Mouse (Mus musculus) hindbrain, embryonic 12.5 days (tissue): ENCODE results near the gene Usp6nl. TPM values are rescaled to one million over a fixed set of nuclear protein-coding genes. Genes with fewer than 3 reads are reported as not detected.
A peak's percentile ranks its signal among the peaks of the same experiment; 100 is the strongest.

Source experiments
- ATAC-seq: fragments of 200-750 bp; cut with Nextera tagmentation; 2 replicates; pipeline ENCODE4 v1.8.0; 2017; ENCODE audit warnings: moderate TSS enrichment; ENCODE audit not compliant: low FRiP score
- H3K27ac ChIP-seq: fragments of 300-500 bp; sonication (generic); 2 replicates; pipeline ENCODE4 v1.5.1; 2016; ENCODE audit warnings: mild to moderate bottlenecking
- H3K27me3 ChIP-seq: fragments of 300-500 bp; sonication (generic); 2 replicates; pipeline ENCODE4 v1.6.1; 2016; ENCODE audit warnings: mild to moderate bottlenecking
- H3K36me3 ChIP-seq: fragments of 300-500 bp; sonication (generic); 2 replicates; pipeline ENCODE4 v1.6.1; 2016; ENCODE audit warnings: mild to moderate bottlenecking
- H3K4me1 ChIP-seq: fragments of 300-500 bp; sonication (generic); 2 replicates; pipeline ENCODE4 v1.6.1; 2016
- H3K4me2 ChIP-seq: fragments of 300-500 bp; sonication (generic); replicated peaks from 2 replicates; pipeline ENCODE4 v1.6.1; 2016; ENCODE audit warnings: mild to moderate bottlenecking
- H3K4me3 ChIP-seq: fragments of 300-500 bp; sonication (generic); 2 replicates; pipeline ENCODE4 v1.5.1; 2016; ENCODE audit warnings: mild to moderate bottlenecking
- H3K9ac ChIP-seq: fragments of 300-500 bp; sonication (generic); 2 replicates; pipeline ENCODE4 v1.6.1; 2016; ENCODE audit warnings: mild to moderate bottlenecking, moderate library complexity
- H3K9me3 ChIP-seq: fragments of 300-500 bp; sonication (generic); replicated peaks from 2 replicates; pipeline ENCODE4 v1.6.1; 2016; ENCODE audit warnings: mild to moderate bottlenecking
- WGBS: fragments of 180-500 bp; shearing (Covaris S2); methylation state at CpG from one replicate; pipeline ENCODE4 v1.1.7; 2016; 5-methylcytosine and 5-hydroxymethylcytosine counted together
- polyA plus RNA-seq: library from polyadenylated mRNA; unstranded; fragments of >200 nt; fragmentation: Nextera tagmentation; extraction: Ambion mirVana; gene quantifications from 2 replicates; pipeline ENCODE4 v1.2.1, GENCODE M21; 2016

The Usp6nl gene
- 15.6 and 16.3 TPM in 2 replicates for polyA plus RNA-seq

GRCm38 (mm10) chr2:6322376-6322901, at the start of gene Usp6nl:
Gene Usp6nl (plus strand): TSS chr2:6322667.
- H3K27ac ChIP-seq = peak within 1 kb of the TSS; percentile 98
- peak; percentile 88 for ATAC-seq
- peak within 1 kb of the TSS; percentile 63 for H3K4me2 ChIP-seq
- WGBS = under 1% methylated on average over 73 of the region's 75 CpGs
- no peaks in the 10 kb centered on the region for H3K9me3 ChIP-seq
- peak within 1 kb of the TSS; percentile 97 for H3K9ac ChIP-seq
- no peaks in the 10 kb centered on the region for H3K27me3 ChIP-seq
- H3K4me3 ChIP-seq = peak within 1 kb of the TSS; percentile 94
- no peaks in the 10 kb centered on the region for H3K36me3 ChIP-seq
- H3K4me1 ChIP-seq = peaks cover 19% of the 10 kb centered on the region

- 45% methylated on average over 10 of the region's 10 CpGs for WGBS
- ATAC-seq = no peak
- no peaks in the 10 kb centered on the region for H3K27me3 ChIP-seq
These were observed 49.0 kb upstream of the Usp6nl start for GRCm38 (mm10) chr2:6273392-6273845.

GRCm38 (mm10) chr2:6278813-6279530, 43.5 kb upstream of the Usp6nl start:
- H3K36me3 ChIP-seq = no peaks in the 10 kb centered on the region
- WGBS = 89% methylated on average over 10 of the region's 10 CpGs
- no peak overlapping the region for H3K4me3 ChIP-seq
- ATAC-seq = no peak
- H3K4me2 ChIP-seq = no peak overlapping the region
- no peak overlapping the region for H3K27ac ChIP-seq
- H3K9ac ChIP-seq = no peak overlapping the region
- 0 out of 2 replicates have a peak, but pooled peaks cover under 1% of the 10 kb centered on the region for H3K4me1 ChIP-seq
- H3K9me3 ChIP-seq = no peaks in the 10 kb centered on the region
- H3K27me3 ChIP-seq = no peaks in the 10 kb centered on the region

More at GRCm38 (mm10) chr2:6273392-6273845, 49.0 kb upstream of the Usp6nl start:
- Histone ChIP-seq H3K4me2 (no peak overlapping the region), H3K36me3 (no peaks in the 10 kb centered on the region), H3K27ac (no peak overlapping the region), H3K4me3 (no peak overlapping the region), H3K9me3 (no peaks in the 10 kb centered on the region), H3K4me1 (peaks cover 6% of the 10 kb centered on the region), H3K9ac (no peak overlapping the region)

- Histone ChIP-seq H3K27ac (no peak overlapping the region), H3K27me3 (no peaks in the 10 kb centered on the region), H3K4me1 (no peaks in the 10 kb centered on the region), H3K9me3 (no peaks in the 10 kb centered on the region), H3K4me3 (no peak overlapping the region), H3K4me2 (no peak overlapping the region), H3K9ac (no peak overlapping the region), H3K36me3 (no peaks in the 10 kb centered on the region)
- no peak for ATAC-seq
- 71% methylated on average over 10 of the region's 10 CpGs for WGBS
These were observed 42.7 kb upstream of the Usp6nl start for GRCm38 (mm10) chr2:6279614-6280301.

GRCm38 (mm10) chr2:6283569-6283968, 38.9 kb upstream of the Usp6nl start:
- H3K36me3 ChIP-seq = no peaks in the 10 kb centered on the region
- WGBS = 88% methylated on average over 2 of the region's 2 CpGs
- no peak overlapping the region for H3K9ac ChIP-seq
- no peaks in the 10 kb centered on the region for H3K4me1 ChIP-seq
- H3K4me3 ChIP-seq = no peak overlapping the region
- H3K27me3 ChIP-seq = no peaks in the 10 kb centered on the region
- no peak overlapping the region for H3K27ac ChIP-seq
- no peak for ATAC-seq
- no peak overlapping the region for H3K4me2 ChIP-seq
- no peaks in the 10 kb centered on the region for H3K9me3 ChIP-seq

- H3K9ac ChIP-seq = no peak overlapping the region
- no peaks in the 10 kb centered on the region for H3K9me3 ChIP-seq
- 79% methylated on average over 3 of the region's 3 CpGs for WGBS
- H3K27ac ChIP-seq = no peak overlapping the region
- no peak overlapping the region for H3K4me3 ChIP-seq
- no peaks in the 10 kb centered on the region for H3K36me3 ChIP-seq
- H3K27me3 ChIP-seq = no peaks in the 10 kb centered on the region
- ATAC-seq = no peak
- H3K4me2 ChIP-seq = no peak overlapping the region
- H3K4me1 ChIP-seq = no peaks in the 10 kb centered on the region
These were observed 37.7 kb upstream of the Usp6nl start for GRCm38 (mm10) chr2:6284784-6285183.

GRCm38 (mm10) chr2:6285794-6286193, 36.7 kb upstream of the Usp6nl start:
- Histone ChIP-seq H3K27me3 (no peaks in the 10 kb centered on the region), H3K4me3 (no peak overlapping the region), H3K9me3 (no peaks in the 10 kb centered on the region), H3K9ac (no peak overlapping the region), H3K4me1 (no peaks in the 10 kb centered on the region), H3K27ac (no peak overlapping the region), H3K36me3 (no peaks in the 10 kb centered on the region), H3K4me2 (no peak overlapping the region)
- WGBS = 90% methylated on average over 1 of the region's 1 CpGs
- no peak for ATAC-seq

GRCm38 (mm10) chr2:6293825-6294444, 28.5 kb upstream of the Usp6nl start:
- Histone ChIP-seq H3K9me3 (no peaks in the 10 kb centered on the region), H3K27ac (no peak overlapping the region), H3K27me3 (no peaks in the 10 kb centered on the region), H3K4me3 (no peak overlapping the region), H3K4me2 (no peak overlapping the region), H3K9ac (no peak overlapping the region), H3K36me3 (no peaks in the 10 kb centered on the region), H3K4me1 (no peaks in the 10 kb centered on the region)
- whole genome bisulfite sequencing = 80% methylated on average over 11 of the region's 11 CpGs
- ATAC-seq = no peak

GRCm38 (mm10) chr2:6294993-6295628, 27.4 kb upstream of the Usp6nl start:
- Histone ChIP-seq H3K27me3 (no peaks in the 10 kb centered on the region), H3K9ac (no peak overlapping the region), H3K4me1 (no peaks in the 10 kb centered on the region), H3K4me3 (no peak overlapping the region), H3K27ac (no peak overlapping the region), H3K9me3 (no peaks in the 10 kb centered on the region), H3K36me3 (no peaks in the 10 kb centered on the region), H3K4me2 (no peak overlapping the region)
- no peak for ATAC-seq
- WGBS = 68% methylated on average over 7 of the region's 7 CpGs

- no peak overlapping the region for H3K27ac ChIP-seq
- H3K36me3 ChIP-seq = no peaks in the 10 kb centered on the region
- ATAC-seq = no peak
- H3K27me3 ChIP-seq = no peaks in the 10 kb centered on the region
- no peaks in the 10 kb centered on the region for H3K4me1 ChIP-seq
- H3K4me3 ChIP-seq = no peak overlapping the region
- no peak overlapping the region for H3K9ac ChIP-seq
- WGBS = 96% methylated on average over 4 of the region's 4 CpGs
- no peaks in the 10 kb centered on the region for H3K9me3 ChIP-seq
- no peak overlapping the region for H3K4me2 ChIP-seq
These were observed 17.7 kb upstream of the Usp6nl start for GRCm38 (mm10) chr2:6304768-6305167.

GRCm38 (mm10) chr2:6306861-6307260, 15.6 kb upstream of the Usp6nl start:
- Histone ChIP-seq H3K27me3 (no peaks in the 10 kb centered on the region), H3K4me1 (no peaks in the 10 kb centered on the region), H3K27ac (no peak overlapping the region), H3K4me2 (no peak overlapping the region), H3K9ac (no peak overlapping the region), H3K36me3 (no peaks in the 10 kb centered on the region), H3K9me3 (no peaks in the 10 kb centered on the region), H3K4me3 (no peak overlapping the region)
- WGBS = 71% methylated on average over 3 of the region's 3 CpGs
- ATAC-seq = no peak

- no peak overlapping the region for H3K9ac ChIP-seq
- no peaks in the 10 kb centered on the region for H3K4me1 ChIP-seq
- H3K4me2 ChIP-seq = no peak overlapping the region
- no peaks in the 10 kb centered on the region for H3K27me3 ChIP-seq
- no peak overlapping the region for H3K27ac ChIP-seq
- 79% methylated on average over 6 of the region's 6 CpGs for WGBS
- H3K36me3 ChIP-seq = no peaks in the 10 kb centered on the region
- no peak overlapping the region for H3K4me3 ChIP-seq
- no peaks in the 10 kb centered on the region for H3K9me3 ChIP-seq
- no peak for ATAC-seq
These were observed 13.1 kb upstream of the Usp6nl start for GRCm38 (mm10) chr2:6309373-6309821.
